Mouse (Mus musculus): Measurements from ENCODE around the gene Olfr463. TPM values are rescaled to one million over a fixed set of nuclear protein-coding genes. Genes with fewer than 3 reads are reported as not detected.

Olfr463 gene
- not detected in 2 replicates for total RNA-seq (2014; rRNA removed)
- not detected in 2 replicates for polyA plus RNA-seq (2015; fragmentation: Nextera tagmentation; extraction: Ambion mirVana)

DNA sequence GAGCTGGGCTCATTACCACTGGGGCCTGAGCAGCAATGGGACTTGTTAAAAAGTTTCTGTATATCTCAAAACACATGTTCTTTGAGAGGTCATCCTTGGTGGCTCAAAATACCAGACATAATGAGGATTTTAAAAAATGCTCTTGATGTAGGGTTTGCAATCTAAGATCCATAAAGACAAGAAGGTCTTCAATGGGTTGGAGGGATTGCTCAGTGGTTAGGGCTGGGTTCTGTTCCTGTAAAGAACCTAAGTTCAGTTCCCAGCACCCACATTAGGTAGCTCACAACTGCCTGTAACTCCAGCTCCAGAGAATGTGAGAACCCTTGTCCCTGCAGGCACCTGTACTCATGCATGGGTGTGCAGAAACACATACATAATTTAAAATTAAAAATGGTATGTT lies at the start of gene Olfr463:
Gene Olfr463, minus strand, starts transcription at position 101 of the 400 bp plus-strand sequence.
- no peak within 1 kb of the TSS for H3K4me2 ChIP-seq (ENCODE audit: low read depth, low read length)
- H3K27ac ChIP-seq = no peak within 1 kb of the TSS
- no peaks in the 10 kb centered on the region for H3K4me1 ChIP-seq (ENCODE audit: insufficient read depth, low read length)
- no peak within 1 kb of the TSS for H3K4me3 ChIP-seq (ENCODE audit: low read length)
- no peaks in the 10 kb centered on the region for H3K27me3 ChIP-seq (ENCODE audit: insufficient read depth, low read length)
- no peak within 1 kb of the TSS for H3K9ac ChIP-seq (replicated peaks; ENCODE audit: low read length)
- TF ChIP-seq CTCF (IDR thresholded peaks at IDR 0.05; ENCODE audit: low read depth) = no peak
- ATAC-seq = no peak
- DNase-seq (ENCODE audit: low spot score) = no peak
- H3K9me3 ChIP-seq (ENCODE audit: low read length) = no peaks in the 10 kb centered on the region
- no peaks in the 10 kb centered on the region for H3K36me3 ChIP-seq (ENCODE audit: insufficient read depth, low read length)

GRCm38 (mm10) chr11:87935467-87935866 lies 38.3 kb upstream of the Olfr463 start:
- no peaks in the 10 kb centered on the region for H3K9me3 ChIP-seq (ENCODE audit: low read length)
- no peak overlapping the region for H3K4me3 ChIP-seq (ENCODE audit: low read length)
- no peak overlapping the region for H3K9ac ChIP-seq (replicated peaks; ENCODE audit: low read length)
- no peak overlapping the region for H3K27ac ChIP-seq
- DNase-seq (ENCODE audit: low spot score) (no peak), ATAC-seq (no peak)
- WGBS = 78% methylated on average over 3 of the region's 3 CpGs
- no peak overlapping the region for H3K4me2 ChIP-seq (ENCODE audit: low read depth, low read length)
- no peaks in the 10 kb centered on the region for H3K4me1 ChIP-seq (ENCODE audit: insufficient read depth, low read length)
- H3K27me3 ChIP-seq (ENCODE audit: insufficient read depth, low read length) = no peaks in the 10 kb centered on the region
- TF ChIP-seq CTCF (IDR thresholded peaks at IDR 0.05; ENCODE audit: low read depth) = no peak
- H3K36me3 ChIP-seq (ENCODE audit: insufficient read depth, low read length) = no peaks in the 10 kb centered on the region

GRCm38 (mm10) chr11:87933731-87934130 lies 36.5 kb upstream of the Olfr463 start:
- Histone ChIP-seq H3K4me1 (ENCODE audit: insufficient read depth, low read length) (no peaks in the 10 kb centered on the region), H3K36me3 (ENCODE audit: insufficient read depth, low read length) (no peaks in the 10 kb centered on the region), H3K4me2 (ENCODE audit: low read depth, low read length) (no peak overlapping the region), H3K9me3 (ENCODE audit: low read length) (no peaks in the 10 kb centered on the region), H3K4me3 (ENCODE audit: low read length) (no peak overlapping the region), H3K27ac (no peak overlapping the region), H3K27me3 (ENCODE audit: insufficient read depth, low read length) (no peaks in the 10 kb centered on the region), H3K9ac (replicated peaks; ENCODE audit: low read length) (no peak overlapping the region)
- ATAC-seq (no peak), DNase-seq (ENCODE audit: low spot score) (no peak)
- WGBS = 68% methylated on average over 2 of the region's 2 CpGs
- TF ChIP-seq CTCF (IDR thresholded peaks at IDR 0.05; ENCODE audit: low read depth) = no peak

DNA sequence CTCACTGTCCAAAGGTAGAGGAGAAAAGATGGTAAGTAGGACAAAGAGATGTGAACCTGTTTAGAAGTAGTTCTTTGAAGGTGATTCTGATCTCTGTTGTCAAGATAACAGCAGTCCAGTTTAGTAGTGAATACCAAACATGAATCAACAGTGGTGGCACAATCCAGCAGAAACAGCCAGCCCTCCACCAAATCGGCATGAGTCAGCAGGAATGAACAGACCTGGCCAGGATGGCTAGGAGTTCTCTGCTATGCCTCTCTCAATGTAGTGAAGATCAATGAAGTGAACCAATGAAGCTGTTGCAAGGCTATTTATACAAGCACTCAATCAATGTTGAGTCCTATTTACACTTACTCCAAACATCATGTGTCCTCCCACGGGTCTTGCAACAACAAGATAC lies 33.2 kb upstream of the Olfr463 start:
- no peak overlapping the region for H3K4me3 ChIP-seq (ENCODE audit: low read length)
- H3K27me3 ChIP-seq (ENCODE audit: insufficient read depth, low read length) = no peaks in the 10 kb centered on the region
- H3K27ac ChIP-seq = no peak overlapping the region
- H3K4me1 ChIP-seq (ENCODE audit: insufficient read depth, low read length) = no peaks in the 10 kb centered on the region
- TF ChIP-seq CTCF (IDR thresholded peaks at IDR 0.05; ENCODE audit: low read depth) = no peak
- H3K9ac ChIP-seq (replicated peaks; ENCODE audit: low read length) = no peak overlapping the region
- ATAC-seq = no peak
- DNase-seq (ENCODE audit: low spot score) = no peak
- WGBS = 91% methylated on average over 2 of the region's 2 CpGs
- no peak overlapping the region for H3K4me2 ChIP-seq (ENCODE audit: low read depth, low read length)
- no peaks in the 10 kb centered on the region for H3K36me3 ChIP-seq (ENCODE audit: insufficient read depth, low read length)
- no peaks in the 10 kb centered on the region for H3K9me3 ChIP-seq (ENCODE audit: low read length)

DNA sequence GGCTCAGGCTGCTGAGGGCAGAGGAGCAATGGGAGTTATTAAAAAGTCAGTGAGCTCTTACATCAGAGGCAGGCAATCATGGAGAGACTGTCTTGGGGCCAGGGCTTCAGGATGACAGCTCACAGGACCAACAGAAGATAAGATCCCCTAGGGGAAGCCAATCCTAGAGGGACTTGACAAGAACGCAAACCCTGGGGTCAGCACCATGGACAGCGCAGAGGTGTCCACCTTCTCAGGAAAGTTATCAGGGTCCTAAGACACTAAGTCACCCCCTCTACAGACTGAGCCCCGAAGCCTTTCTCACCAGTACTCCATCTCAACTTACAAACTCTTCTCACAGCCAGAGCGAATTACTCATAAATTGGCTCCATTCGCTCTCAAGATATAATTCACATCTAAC lies 23.8 kb upstream of the Olfr463 start, which contains the start of gene Olfr464:
Gene Olfr464, minus strand, starts transcription at position 2 of the 400 bp plus-strand sequence.
- DNase-seq (ENCODE audit: low spot score) (no peak), ATAC-seq (no peak)
- 0 out of 2 replicates have a peak, but pooled peaks cover 3% of the 10 kb centered on the region for H3K9me3 ChIP-seq (ENCODE audit: low read length)
- H3K4me2 ChIP-seq (ENCODE audit: low read depth, low read length) = no peak within 1 kb of the TSS
- 35% methylated on average over 5 of the region's 5 CpGs for WGBS
- H3K4me1 ChIP-seq (ENCODE audit: insufficient read depth, low read length) = no peaks in the 10 kb centered on the region
- H3K4me3 ChIP-seq (ENCODE audit: low read length) = no peak within 1 kb of the TSS
- no peak within 1 kb of the TSS for H3K27ac ChIP-seq
- no peaks in the 10 kb centered on the region for H3K36me3 ChIP-seq (ENCODE audit: insufficient read depth, low read length)
- H3K9ac ChIP-seq (replicated peaks; ENCODE audit: low read length) = no peak within 1 kb of the TSS
- no peaks in the 10 kb centered on the region for H3K27me3 ChIP-seq (ENCODE audit: insufficient read depth, low read length)
- TF ChIP-seq CTCF (IDR thresholded peaks at IDR 0.05; ENCODE audit: low read depth) = no peak

GRCm38 (mm10) chr11:87920301-87920700 lies 23.1 kb upstream of the Olfr463 start:
- no peak overlapping the region for H3K27ac ChIP-seq
- WGBS = 65% methylated on average over 2 of the region's 2 CpGs
- no peaks in the 10 kb centered on the region for H3K36me3 ChIP-seq (ENCODE audit: insufficient read depth, low read length)
- no peaks in the 10 kb centered on the region for H3K4me1 ChIP-seq (ENCODE audit: insufficient read depth, low read length)
- ATAC-seq (no peak), DNase-seq (ENCODE audit: low spot score) (no peak)
- no peak for TF ChIP-seq CTCF (IDR thresholded peaks at IDR 0.05; ENCODE audit: low read depth)
- H3K9ac ChIP-seq (replicated peaks; ENCODE audit: low read length) = no peak overlapping the region
- no peak overlapping the region for H3K4me3 ChIP-seq (ENCODE audit: low read length)
- no peaks in the 10 kb centered on the region for H3K27me3 ChIP-seq (ENCODE audit: insufficient read depth, low read length)
- H3K9me3 ChIP-seq (ENCODE audit: low read length) = 0 out of 2 replicates have a peak, but pooled peaks cover 3% of the 10 kb centered on the region
- no peak overlapping the region for H3K4me2 ChIP-seq (ENCODE audit: low read depth, low read length)

DNA sequence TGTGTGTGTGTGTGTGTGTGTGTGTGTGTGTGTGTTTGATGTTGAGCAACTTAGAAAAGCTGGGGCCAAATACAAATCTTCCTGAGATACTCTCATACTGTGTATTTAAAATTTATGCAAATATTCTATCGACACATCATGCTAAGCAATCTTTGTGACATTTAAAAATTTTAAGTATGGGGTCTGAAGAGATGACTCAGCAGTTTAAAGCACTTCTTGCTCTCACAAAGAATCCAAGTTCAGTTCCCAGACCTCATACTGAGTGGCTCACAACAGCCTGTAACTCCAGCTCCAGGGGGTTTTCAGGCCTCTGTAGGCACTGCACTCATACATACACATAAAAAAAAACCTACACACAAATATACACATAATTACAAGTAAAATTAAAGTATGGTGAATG lies 18.8 kb upstream of the Olfr463 start:
- H3K27me3 ChIP-seq (ENCODE audit: insufficient read depth, low read length) = no peaks in the 10 kb centered on the region
- no peak overlapping the region for H3K27ac ChIP-seq
- WGBS = 82% methylated on average over 1 of the region's 1 CpGs
- H3K4me3 ChIP-seq (ENCODE audit: low read length) = no peak overlapping the region
- no peaks in the 10 kb centered on the region for H3K9me3 ChIP-seq (ENCODE audit: low read length)
- DNase-seq (ENCODE audit: low spot score) = no peak
- no peaks in the 10 kb centered on the region for H3K4me1 ChIP-seq (ENCODE audit: insufficient read depth, low read length)
- no peak for TF ChIP-seq CTCF (IDR thresholded peaks at IDR 0.05; ENCODE audit: low read depth)
- no peak overlapping the region for H3K9ac ChIP-seq (replicated peaks; ENCODE audit: low read length)
- ATAC-seq = no peak
- H3K36me3 ChIP-seq (ENCODE audit: insufficient read depth, low read length) = no peaks in the 10 kb centered on the region
- H3K4me2 ChIP-seq (ENCODE audit: low read depth, low read length) = no peak overlapping the region
